Mouse (Mus musculus): ENCODE data around the gene Scd2. TPM values are rescaled to one million over a fixed set of nuclear protein-coding genes. Genes with fewer than 3 reads are reported as not detected.
A peak's percentile ranks its signal among the peaks of the same experiment; 100 is the strongest.
"Not testable (repeated sequence)": the region's sequence is repeated elsewhere in the genome, so short reads cannot be mapped to it uniquely, and the experiment has no call there.

Scd2 gene
- 100 to 1,000 TPM; 596 to 993 TPM for total RNA-seq (2021)
- long read RNA-seq, experiment 1, full-length matches to known transcripts, result 79 of 213 reads
- long read RNA-seq, experiment 1, partial matches to known transcripts, result 23 of 213 reads
- long read RNA-seq, experiment 1, other reads (novel, unspliced or antisense), result 111 of 213 reads
- long read RNA-seq, experiment 2, full-length matches to known transcripts, result 57 of 96 reads
- long read RNA-seq, experiment 2, partial matches to known transcripts, result 5 of 96 reads
- long read RNA-seq, experiment 2, other reads (novel, unspliced or antisense), result 34 of 96 reads

DNA sequence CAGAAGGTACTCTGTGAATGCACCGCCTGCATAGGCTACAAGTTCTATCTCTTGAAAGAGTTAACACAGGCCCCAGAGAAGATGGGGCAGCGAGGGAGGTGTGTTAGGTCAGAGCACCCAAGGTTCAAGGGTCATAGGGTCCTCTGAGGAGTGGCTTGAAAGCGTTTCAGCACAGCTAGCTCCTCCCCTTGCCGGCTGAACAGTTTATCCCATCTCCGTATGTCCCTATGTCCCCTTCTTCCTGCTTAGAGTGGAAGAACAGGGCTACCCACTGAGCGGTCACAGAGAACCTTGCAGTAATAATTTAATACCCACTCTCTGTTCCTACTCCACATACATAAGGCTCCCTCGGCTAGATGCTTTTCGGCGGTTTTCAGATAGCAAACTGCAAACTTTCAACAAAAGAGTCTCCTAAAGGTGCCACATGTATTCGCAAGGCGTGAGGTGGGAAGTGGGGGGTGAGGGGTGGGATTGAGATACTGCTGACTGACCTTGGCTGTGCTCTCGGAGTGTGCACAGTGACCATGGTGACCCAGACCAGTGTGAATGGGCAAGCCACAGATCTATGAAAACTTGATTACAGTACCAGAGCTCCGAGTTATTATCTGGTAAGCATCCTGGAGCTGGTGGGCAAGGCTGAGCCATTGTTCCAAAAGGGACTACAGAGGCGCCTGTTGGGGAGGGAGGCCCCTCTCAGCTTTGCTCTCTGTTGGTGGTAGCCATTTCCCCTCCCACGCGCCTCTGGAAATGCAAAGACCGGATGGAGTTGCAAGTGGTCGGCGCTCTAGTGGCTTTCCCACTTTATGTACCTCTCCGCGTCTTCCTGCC, at the start of gene Scd2:
Gene Scd2, plus strand, starts transcription at position 734 of the 828 bp plus-strand sequence.
- DNase-seq, result peak in 1 of 2 experiments; percentile 50

DNA sequence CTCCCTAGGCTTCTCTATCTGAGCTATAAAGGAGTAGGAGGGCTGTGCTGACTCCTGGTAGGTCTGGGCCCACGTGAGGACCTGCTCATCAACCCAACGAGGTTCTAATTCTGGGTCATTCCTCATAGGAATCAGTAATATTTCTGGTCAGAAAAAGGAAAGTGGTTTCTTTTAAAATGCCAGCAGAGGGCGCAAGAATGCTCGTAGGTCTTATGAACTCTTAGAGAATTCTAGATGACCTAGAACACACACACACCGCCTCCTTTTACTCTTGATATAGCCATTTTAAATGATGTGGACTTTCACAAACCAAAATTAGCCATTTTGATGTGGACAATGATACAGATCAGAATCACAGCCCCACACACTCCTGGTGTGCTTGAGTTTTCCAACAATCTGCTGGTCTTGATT, 47.7 kb upstream of the Scd2 start:
- DNase-seq, result peak in 1 of 2 experiments; percentile 70

DNA sequence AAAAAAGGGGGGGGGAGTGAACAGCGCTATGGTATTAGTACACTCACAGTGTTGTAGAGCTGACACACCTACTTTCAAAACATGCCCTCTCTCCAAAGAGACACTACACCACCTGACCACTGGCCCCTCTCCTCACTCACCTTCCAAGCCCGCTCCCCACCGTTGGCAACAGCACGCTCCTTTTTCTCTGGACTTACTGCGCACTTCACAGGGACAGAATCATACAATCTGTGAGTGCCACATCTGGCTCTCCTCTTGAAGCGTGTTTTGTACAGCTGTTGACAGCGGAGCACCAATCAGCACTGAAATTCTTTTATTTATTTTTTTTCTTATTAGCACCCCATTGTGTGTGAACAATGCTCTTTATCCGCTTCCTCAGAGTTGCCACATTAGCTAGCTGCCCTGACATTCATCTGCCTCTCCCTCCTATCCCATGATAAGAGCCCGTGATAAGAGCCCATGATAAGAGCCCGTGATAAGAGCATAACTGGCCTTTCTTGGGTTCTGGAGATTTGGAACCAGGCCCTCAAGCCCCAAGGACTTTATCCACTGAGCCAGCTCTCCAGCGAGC, 47.0 kb upstream of the Scd2 start:
- DNase-seq, result peak; percentile 43 to 50

- peak in 1 of 2 experiments; percentile 37 for DNase-seq
Observed at GRCm38 (mm10) chr19:44247281-44248080, 46.0 kb upstream of the Scd2 start.

DNA sequence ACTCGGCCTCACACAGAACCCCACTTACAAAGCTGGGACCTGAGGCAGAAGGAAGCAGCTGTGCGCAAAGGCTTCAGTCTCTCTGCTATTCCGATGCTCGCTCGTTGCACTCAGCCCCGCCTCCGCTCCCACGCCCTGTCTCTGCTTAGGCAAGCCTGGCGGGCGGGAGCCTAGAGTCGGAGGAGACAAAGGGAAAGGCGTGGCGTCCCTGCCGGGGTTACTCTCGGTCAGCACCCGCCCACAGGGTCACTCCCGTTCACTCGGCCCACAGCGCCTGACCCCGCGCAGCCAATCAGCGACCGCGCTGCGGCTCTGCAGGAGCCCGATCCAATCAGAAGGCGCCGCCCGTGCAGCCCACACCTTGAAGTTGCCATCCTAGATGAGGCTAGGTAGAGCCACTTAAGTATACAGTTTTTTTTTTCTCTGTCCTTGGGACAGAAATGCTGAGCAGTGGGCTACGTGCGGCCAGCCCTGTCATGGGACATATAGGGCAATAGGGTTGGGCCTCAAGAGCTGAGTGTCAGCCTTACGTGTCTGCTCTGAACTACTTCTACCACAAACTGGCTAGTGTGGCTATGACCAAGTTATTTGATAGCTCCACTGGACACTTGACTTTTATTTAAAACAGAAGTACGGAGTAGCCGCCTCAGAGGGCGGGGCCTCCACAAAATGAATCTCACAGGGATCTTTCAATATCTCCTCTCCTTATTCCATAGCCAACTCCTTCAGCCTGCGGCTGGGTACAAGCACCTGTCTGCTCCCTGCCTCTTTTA, 45.2 kb upstream of the Scd2 start:
- peak; percentile 98 for DNase-seq

- DNase-seq, result no peak
Observed at GRCm38 (mm10) chr19:44248854-44249351, 44.6 kb upstream of the Scd2 start.

DNA sequence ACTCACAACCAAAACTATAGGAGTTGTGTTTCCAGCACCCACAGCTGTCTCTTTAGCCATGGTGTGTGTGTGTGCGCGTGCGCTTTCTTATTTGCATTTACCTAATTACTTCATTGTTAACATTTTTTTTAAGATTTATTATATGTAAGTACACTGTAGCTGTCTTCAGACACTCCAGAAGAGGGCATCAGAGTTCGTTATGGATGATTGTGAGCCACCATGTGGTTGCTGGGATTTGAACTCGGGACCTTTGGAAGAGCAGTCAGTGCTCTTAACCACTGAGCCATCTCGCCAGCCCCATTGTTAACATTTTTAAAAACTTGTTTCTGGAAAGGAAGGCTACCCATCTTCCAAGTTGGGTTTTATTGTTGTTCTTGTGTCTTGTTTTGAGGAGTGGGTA, 42.3 kb upstream of the Scd2 start:
- not testable (repeated sequence) for DNase-seq

DNA sequence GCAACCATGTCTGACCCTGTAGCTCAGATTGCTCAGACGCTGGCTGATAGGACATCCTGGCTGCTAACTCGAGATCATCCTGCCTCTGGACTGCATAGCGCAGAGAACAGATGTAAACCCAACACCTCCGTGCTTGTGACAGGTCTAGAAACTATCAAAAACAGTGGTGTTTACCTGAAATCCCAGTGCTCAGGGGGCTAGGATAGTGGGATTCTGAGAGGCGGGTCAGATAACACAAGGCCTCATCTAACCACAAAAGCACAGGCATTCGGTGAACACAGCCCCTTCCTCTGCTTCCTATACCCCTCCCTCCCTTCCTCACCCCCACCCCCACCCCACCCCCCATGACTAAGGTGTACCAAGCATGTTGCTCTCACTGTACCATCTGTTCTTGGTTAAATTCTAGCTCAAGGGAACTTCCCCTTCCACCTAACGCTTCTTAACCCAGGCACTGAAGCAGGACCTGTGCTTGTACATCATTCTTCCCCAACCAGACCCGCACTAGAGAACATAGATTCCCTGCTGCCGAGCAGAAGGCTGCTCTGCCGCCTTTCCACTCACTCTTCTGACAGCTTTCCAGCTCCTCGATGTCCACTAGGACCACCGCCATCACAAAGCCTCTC, 41.4 kb upstream of the Scd2 start:
- no peak for DNase-seq

- not testable (repeated sequence) for DNase-seq
Observed at GRCm38 (mm10) chr19:44254106-44254505, 39.4 kb upstream of the Scd2 start.

DNA sequence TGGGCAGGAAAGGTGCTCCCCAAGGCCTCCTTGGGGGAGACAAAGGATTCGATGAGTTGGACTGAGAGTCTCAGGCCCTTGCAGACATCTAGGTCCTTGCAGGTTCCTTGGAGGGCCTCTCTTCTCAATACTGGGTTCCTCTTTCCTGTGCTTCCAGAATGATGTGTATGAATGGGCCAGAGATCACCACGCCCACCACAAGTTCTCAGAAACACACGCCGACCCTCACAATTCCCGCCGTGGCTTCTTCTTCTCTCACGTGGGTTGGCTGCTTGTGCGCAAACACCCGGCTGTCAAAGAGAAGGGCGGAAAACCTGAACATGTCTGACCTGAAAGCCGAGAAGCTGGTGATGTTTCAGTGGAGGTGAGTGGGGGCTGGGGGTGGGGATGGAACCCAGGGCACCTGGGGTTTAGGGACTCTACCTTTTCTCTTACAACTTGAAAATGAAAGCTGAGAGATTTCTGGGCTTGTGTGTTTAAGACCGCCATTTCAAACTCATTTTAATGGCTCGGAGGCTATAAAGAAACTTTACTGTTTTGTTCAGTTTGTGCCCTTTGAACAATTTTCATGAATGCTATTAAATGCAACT, 36.0 kb upstream of the Scd2 start:
- DNase-seq, result no peak

GRCm38 (mm10) chr19:44259484-44259883, 34.0 kb upstream of the Scd2 start:
- DNase-seq, result no peak

DNA sequence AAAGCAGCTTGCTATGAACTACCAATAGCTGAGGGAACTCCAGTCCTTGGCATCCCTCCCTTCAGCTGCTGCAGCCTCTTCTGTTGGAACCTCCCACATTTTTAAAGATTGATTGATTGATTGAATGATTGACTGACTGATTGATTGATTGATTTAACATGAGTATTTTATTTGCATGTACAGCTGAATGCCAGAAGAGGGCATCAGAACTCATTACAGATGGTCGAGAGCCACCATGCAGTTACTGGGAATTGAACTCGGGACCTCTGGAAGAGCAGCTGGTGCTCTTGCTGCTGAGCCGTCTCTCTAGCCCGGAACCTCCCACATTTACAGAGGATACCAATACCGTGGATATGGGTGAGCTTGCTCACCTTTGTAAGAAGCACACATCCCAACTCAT, 33.0 kb upstream of the Scd2 start:
- DNase-seq, result no peak

- DNase-seq, result no peak
Observed at GRCm38 (mm10) chr19:44261774-44262173, 31.7 kb upstream of the Scd2 start.

- DNase-seq, result no peak
Observed at GRCm38 (mm10) chr19:44263581-44263980, 29.9 kb upstream of the Scd2 start.

GRCm38 (mm10) chr19:44264226-44264625, 29.2 kb upstream of the Scd2 start:
- no peak for DNase-seq

DNA sequence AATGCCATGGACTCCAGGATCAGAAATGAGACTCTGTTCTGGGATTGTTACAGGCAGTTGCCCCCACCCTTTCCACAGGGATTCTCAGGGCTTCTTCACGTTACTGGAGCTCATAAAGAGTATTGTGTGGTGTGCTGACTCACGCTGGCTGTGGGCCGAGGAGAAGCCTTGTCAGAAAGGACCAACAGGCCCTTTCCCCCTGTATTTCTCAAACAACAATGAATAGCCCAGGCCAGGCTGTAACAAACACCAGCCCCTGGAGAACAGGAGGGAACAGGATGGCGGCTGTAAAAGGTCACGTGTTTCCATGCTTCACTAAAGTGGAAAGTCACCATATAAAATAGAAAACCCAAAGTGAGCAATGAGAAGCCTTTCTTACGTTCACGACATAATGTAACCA, 28.2 kb upstream of the Scd2 start:
- DNase-seq, result peak; percentile 75 to 76

- no peak for DNase-seq
Observed at GRCm38 (mm10) chr19:44265911-44266337, 27.6 kb upstream of the Scd2 start.

GRCm38 (mm10) chr19:44266458-44266823, 27.0 kb upstream of the Scd2 start:
- no peak for DNase-seq

DNA sequence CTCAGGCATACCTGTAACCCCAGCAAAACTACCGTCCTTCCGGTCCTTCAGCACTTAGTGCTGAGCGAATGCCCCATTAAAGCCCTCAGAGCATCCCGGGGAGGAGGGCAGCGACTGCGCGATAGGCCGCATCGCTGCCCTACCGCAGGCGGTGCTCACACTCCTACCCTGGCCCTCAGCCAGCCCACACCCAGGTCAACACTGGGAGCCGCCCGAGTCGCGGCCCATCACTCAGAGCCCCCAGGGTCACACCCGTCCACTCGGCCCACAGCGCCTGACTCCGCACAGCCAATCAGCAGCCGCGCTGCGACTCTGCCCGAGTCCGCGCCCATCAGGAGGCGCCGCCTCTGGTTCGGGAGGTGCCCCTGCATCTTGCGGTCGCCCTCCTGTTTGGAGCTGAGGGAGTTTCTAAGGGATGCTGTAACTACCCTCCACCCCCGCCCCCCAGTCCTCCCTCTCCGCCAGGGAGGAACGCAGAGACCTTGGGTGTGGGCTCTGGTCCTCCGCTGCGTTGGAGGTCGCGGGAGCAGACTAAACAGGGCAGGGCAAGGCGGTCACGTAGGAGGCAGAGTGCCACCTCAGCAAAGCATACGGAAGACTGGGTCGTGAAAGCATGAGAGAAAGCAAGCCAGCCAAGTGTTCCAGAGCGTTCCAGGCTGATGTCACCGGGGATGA, 26.5 kb upstream of the Scd2 start:
- DNase-seq, result peak; percentile 93 to 94
